Mouse (Mus musculus): ENCODE measurements around the gene Gys2.

DNA sequence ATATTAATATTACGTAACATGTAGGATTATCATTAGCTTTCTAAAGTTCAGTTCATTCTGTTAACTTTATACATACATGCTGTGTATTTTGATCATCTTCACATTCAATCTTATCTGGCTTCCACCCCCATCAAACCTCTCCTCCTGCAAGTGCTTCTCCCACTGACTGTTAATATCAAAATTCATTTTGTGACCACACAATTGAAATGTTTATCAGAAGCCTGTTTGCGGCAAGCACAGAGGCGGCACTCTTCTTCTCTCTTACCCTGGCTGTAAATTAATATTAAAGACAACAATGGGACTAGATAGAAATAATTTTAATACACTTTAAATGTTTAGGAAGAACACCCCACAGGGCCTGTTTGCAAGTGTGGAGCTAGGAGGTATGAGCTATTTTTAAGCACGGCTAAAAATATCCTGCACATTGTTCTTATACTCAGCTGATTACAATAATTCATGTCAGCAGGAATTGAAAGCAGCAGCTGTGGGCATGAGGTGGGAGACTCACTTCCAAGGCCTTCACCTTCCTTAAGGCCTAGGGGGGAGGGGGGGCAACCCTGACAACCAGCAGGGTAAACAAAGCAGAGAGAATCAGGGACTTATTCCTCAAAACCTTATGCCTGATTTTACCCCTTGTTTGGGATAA lies 12.7 kb upstream of the Gys2 start:
- TF ChIP-seq CTCF (IDR thresholded peaks at IDR 0.05; ENCODE audit: insufficient read depth, low read depth, low read length) (no peak), POLR2A (IDR thresholded peaks at IDR 0.05; ENCODE audit: insufficient read depth, low read depth, low read length) (no peak)
